Mouse (Mus musculus): ENCODE data around the gene Galnt13.

DNA sequence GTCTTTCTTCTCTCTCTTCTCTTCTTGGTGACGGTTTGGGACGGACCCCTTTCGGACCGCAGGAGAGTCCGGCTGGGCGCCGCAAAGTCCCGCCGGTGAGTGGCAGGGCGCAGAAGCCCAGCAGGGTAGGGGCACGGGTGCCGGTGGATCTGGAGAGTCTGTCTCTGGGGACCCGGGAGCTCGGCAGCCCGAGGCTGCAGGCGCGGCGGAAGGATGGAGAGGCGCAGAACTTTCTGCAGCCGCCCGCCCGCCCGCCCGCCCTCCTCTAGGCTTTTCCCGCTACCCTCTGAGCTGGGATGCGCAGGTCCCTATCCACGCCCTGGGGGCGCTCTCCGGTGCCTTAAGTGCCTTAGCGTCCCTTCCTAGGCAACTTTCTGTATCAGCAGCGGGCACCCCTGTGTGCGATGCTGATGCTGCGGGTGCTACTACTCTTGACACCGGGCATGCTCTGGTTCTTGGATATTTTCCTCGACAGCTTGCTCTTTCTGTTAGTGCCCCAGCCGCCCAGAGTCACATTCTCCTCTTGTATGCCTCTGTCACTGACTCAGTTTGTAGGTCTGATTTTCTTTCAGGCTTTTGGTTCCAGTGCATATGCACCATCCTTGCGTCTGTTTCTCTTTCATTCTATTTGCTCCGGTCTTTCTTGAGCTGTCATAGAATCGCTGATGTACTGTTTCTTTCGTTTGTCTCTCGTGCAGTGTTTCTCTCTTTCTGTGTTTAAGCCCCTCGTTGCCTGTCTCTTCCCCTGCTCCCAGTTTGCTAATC lies 801 bp downstream of the Galnt13 start:
- no peak for TF ChIP-seq CTCF (IDR thresholded peaks at IDR 0.05; ENCODE audit: low read depth, low read length)
- no peak for TF ChIP-seq GATA1 (IDR thresholded peaks at IDR 0.05; ENCODE audit: borderline replicate concordance, low read length)
- no peak for TF ChIP-seq POLR2AphosphoS5 (IDR thresholded peaks at IDR 0.05; ENCODE audit: insufficient replicate concordance, low read depth, low read length)
- TF ChIP-seq TAL1 (conservative IDR thresholded peaks at IDR 0.05; ENCODE audit: low read depth, low read length), result no peak

Measured in G1E (cell line).